Mouse (Mus musculus) frontal cortex, postnatal 36 days (tissue): ENCODE data around the gene H2afv.
"Not testable (repeated sequence)": the region's sequence is repeated elsewhere in the genome, so short reads cannot be mapped to it uniquely, and the experiment has no call there.

ENCODE experiments used
- DNase-seq, 2 experiments: peaks; one replicate each; pipeline ENCODE4 v3.0.0; 2022; ENCODE audit warnings: low spot score in 2 of 2

The H2afv gene

DNA sequence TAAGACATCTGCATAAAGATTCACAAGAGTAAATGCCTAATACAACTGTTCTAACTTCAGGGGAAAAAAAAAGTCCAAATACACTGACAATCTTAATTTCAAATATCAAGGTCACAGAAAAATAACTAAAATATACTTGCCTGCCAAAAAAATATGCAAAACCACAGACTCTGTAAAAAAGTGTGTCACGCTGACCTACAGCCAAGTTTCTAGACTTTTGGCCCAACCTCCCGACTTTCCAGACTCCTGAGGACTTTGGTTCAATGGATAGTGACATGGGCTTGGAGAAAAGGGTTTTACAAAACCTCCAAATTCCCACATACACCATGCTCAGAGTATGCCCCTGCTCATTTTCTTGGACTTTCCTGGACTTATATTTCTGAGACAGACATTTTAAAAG is 24.3 kb upstream of the H2afv start:
- DNase-seq, result no peak

DNA sequence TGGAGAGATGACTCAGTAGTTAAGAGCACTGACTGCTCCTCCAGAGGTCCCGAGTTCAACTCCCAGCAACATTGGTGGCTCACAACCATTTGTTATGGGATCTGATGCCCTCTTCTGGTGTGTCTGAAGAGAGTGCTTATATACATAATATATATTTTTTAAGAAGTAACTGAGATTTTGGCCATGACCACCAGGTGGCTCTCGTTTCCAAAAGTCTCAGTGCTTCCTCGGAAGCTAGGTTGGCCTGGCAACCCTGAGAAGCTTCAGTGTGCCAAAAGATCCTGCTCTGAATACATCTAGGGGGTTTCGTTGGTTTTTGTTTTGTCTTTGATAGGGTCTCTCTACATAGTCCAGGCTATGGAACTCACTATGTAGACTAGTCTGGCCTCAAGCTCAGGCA is 20.9 kb upstream of the H2afv start:
- DNase-seq, result peak; percentile 60 to 74

DNA sequence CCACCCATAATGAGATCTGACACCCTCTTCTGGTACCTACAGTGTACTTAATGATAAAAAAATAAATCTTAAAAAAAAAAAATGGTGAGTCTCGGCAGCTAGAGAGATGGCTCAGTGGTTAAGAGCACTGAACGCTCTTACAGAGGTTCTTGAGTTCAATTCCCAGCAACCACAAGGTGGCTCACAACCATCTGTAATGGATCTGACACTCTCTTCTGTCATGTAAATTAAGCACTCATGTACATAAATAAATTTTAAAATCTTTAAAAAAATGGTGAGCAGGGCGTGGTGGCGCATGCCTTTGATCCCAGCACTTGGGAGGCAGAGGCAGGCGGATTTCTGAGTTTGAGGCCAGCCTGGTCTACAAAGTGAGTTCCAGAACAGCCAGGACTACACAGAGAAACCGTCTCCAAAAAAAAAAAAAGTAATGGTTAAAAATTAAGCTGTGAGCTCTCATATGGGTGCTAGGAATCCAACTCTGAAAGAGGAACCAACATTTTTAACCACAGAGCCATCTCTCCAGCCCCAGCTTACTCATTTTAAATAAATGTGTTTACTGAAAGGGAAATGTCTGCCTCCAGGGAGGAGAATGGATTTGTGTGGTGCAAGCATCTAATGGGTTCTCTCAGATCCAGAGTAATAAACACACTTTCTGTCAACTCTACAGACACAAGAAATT is 19.1 kb upstream of the H2afv start:
- DNase-seq, result no peak

DNA sequence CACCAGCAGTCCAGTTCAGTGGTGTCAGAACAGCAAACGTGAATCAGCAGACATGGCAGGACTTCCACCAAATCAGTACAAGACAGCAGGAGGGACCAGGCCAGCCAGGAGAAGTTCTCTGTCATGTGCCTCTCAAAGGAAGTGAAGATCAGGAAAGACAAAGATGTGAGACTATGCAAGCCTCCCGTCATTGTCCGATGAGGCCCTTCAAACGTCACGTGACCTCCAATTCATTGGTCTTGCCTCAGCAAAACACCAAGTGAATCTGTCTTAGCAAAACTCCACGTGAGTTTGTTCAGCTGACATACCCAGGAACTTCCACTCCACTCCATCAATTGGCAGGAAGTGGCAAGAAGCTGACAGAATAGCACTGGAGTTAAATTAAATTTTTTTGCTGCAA is 11.8 kb upstream of the H2afv start:
- no peak for DNase-seq

DNA sequence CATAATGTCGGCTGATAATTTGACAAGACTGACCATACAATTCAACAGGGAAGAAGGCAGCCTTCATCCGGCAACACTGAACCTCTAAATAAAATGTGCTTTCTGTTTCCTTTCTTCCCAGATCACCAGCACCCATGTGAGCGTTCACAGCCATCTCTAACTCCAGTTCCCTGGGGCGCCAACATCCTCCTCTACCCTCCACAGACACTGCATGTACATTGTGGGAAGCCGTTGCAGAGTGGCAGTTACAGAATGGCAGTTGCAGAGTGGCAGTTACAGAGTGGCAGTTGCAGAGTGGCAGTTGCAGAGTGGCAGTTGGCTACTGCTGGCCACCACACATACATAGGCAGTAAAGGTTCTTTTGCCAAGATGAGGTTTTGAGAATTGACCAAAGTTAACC is 3.9 kb upstream of the H2afv start:
- DNase-seq, result not testable (repeated sequence)

DNA sequence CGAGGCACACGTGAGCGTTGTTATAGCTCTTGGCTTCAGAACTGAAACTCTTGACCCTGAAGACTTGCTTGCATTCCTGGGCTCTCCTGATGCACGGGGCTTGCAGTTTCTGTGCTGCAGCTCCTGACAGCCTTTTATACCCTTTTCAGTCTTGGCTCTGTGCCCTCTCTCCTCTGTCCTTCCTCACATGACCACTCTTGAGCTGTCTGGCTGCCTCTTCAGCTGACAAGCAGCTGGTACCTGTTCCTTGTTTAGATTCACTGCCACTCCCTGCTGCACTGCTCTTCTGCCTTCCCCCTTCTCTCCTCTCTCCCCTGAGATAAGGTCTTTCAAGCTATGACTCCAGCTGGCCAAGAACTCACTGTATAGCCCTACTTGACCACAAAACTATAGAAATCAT is 3.2 kb upstream of the H2afv start:
- no peak for DNase-seq

DNA sequence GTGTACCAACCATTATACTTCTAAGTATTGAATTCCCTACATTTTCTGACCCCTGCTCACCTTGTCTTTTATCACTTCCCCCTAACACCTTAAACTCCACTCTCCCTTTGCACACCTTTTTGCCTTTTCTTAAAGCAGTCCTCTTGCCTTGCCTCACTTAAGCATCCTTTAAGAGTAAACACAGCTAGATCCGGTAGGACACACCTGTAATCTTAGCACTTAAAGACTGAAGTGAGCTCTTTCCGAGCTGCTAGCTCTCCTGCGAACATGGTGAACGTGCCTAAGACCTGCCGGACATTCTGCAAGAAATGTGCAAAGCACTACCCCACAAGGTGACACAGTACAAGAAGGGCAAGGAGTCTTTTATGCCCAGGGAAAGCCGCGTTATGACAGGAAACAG is 1.7 kb upstream of the H2afv start:
- DNase-seq, result no peak

DNA sequence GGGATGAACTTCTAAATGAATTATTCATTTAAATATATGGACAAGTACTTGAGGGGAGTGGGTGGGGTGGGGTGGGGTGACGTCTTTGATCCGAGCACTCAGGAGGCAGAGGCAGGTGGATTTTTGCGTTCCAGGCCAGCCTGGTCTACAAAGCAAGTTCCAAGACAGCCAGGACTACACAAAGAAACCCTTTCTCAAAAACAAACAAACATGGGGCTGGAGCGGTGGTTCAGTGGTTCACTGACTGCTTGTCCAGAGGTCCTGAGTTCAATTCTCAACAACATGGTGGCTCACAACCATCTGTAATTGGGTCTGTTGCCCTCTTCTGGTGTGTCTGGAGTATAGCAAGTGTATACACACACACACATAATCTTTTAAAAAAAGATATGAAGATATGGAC is 1.2 kb upstream of the H2afv start:
- no peak for DNase-seq

DNA sequence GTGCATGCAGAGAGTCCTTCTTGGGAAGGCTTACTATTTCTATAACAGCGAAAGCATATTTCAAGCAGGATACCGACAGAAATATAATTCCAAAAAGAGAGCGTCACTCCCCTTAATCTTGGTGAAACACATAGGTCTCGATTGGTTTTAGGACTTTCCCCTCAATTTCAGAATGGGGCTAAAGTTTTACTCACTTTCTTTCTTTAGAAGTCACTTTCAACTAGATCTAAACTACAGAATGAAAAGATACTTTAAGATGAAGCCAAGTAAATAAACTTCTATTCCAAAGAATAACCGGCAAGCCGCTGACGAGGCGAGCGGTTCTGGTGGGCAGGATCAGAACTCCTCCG is 541 bp downstream of the H2afv start:
- no peak for DNase-seq

DNA sequence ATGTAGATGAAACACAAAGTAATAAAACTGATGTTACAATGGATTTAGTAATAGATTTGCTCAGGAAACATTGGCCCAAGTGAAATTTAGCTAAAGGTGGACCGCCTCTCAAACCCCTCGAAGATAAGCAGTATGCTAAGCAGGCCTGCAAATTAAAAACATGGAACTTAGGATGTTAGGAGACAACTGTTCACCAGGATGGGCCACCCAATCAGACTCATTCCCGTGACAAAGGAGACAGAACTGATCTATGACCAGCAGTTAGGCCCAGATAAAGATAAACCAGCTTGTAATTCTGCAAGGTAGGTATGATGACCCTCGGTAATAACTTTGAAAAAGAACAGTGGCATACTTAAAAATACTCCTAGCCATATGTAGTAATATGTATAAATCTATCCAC is 1.1 kb downstream of the H2afv start:
- no peak for DNase-seq

DNA sequence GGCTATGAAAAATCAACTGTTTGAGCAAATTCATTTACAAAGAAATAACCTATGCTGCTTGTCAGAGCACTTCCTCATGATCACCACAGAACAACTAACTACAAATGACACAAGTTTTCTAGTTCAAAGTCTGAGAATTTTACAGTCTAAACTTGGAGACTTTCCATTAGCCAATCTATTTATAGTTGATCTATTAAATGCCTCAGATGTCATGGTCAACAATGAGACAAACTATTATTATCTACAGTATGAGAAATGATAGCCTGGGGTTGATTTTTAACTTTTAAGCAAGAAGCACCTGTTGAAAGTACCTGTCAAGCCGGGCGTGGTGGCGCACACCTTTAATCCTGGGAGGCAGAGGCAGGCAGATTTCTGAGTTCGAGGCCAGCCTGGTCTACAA is 1.7 kb downstream of the H2afv start:
- no peak for DNase-seq

DNA sequence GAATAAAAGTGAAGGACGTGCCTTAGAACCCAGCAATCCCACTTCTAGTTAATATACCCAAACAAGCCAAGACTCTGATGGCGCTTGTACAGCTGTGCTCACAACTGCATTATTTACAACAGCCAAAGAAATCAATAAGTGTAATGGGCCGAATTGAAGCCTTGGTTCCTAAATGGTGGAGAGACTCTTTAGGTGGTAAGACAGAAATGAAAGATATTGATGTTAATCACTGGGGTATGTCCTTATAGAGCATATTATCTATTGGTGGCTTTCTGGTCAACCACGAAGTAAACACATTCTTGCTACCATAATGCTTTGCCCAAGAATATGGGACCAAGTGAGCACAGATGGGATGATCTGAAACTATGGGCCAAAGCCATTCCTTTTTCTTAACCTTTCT is 4.1 kb downstream of the H2afv start:
- no peak for DNase-seq

DNA sequence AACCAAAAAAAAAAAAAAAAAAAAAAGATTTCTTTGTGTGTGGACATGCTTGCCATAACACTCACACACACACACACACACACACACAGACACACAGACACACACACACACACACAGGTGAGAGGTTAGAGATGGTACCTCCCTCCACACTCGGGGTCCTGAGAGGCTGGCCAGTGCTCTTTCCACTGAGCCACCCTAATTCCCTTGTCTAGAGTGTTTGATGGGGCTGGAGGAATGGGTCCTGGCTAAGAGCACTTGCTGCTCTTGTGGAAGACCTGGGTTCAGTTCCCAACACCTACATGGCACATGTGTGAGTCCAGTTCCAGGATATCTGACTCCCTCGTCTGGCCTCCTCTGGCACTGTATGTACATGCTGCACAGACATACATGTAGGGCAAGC is 6.6 kb downstream of the H2afv start:
- no peak for DNase-seq

DNA sequence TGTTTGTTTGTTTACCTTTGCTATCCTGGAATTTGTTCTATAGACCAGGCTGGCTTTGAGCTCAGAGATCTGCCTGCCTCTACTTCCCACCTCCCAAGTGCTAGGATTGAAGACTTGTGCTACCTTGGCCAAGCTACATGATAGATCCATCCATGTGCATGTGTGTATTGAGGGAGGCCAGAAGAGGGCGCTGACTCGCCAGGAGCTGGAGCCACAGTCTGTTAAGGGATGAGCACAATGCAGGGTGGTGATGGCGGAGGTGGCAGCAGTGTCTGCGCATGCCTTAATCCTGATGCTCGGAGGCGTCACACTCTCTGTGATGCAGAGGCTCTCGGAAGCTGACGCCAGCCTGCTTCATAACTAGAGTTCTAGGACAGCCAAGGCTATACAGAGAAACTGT is 7.8 kb downstream of the H2afv start:
- DNase-seq, result peak in 1 of 2 experiments; percentile 26

DNA sequence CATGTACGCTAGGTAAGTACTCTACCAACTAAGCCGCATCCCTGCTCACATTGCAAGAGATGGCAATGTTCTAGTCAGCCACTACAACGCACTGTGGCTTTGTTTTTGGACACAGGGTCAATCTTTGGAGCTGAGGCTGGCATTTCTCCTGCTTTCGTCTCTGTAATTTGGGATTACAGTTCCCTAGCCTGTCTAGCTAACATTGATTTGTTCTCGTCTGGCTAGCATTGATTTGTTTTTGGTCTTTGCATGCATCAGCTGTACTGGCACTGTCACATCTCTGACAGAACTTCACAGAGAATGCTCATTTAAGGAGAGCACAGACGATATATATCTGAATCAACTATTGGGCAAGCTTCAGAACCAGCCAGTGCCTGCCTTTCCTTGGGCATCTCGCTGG is 14.1 kb downstream of the H2afv start:
- DNase-seq, result no peak

DNA sequence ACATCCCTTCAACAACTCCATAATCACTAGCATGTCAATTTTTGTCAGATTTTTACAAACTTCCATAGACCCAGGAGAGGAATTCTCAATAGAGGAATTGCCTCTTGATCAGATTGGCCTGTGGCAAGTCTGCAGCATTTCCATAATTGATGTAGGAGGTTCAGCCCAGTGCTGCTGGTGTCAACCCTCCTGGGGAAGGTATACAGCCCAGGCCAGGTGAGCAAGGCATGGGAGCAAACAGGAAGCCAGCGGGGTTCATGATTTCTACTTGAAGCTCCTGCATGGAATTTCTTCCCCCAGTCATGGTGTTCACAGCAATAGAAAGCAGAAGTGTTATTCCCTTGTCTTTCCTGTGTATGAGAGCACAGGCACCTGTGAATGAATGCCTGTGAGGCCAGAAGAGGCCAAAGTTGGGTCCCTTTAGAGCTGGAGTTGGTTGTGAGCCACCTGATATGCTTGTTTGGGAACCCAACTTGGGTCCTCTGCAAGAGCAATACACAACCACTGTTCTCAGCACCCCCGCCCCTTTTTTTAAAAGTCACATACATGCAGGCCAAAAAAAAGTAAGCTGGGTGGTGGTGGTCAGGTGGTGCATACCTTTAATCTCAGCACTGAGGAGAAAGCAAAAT is 23.4 kb downstream of the H2afv start:
- no peak for DNase-seq

DNA sequence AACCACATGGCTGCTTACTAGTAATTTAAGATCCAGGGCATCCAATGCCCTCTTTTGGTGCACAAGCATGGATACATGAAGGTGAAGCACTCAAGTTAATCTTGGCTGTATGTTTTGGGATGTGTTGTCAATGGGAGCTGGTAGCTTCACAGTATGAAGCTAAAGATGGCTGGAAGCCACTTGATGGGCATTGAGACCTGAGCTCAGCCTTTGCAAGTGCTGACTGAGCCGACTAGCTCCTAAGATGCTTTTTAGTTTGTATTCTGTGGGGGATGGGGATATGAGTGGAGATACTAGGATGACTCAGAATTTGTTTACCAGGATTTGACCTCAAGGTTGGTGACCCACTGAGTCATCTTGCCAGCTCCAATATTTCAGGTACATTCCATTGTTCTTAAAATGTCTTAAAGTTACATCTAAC is 23.9 kb downstream of the H2afv start:
- DNase-seq, result no peak

DNA sequence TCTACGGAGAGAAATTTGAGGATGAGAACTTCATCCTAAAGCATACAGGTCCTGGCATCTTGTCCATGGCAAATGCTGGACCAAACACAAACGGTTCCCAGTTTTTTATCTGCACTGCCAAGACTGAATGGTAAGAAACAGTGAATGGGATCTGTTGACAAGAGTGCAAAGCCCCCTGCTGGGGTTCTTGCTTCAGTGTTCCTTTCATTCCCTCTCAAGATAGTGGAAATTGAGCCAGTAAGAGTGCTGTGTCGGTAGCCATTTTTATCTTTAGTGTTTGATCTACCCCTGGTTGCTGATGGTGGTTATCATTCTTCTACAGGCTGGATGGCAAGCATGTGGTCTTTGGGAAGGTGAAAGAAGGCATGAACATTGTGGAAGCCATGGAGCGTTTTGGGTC is 25.1 kb downstream of the H2afv start:
- not testable (repeated sequence) for DNase-seq

DNA sequence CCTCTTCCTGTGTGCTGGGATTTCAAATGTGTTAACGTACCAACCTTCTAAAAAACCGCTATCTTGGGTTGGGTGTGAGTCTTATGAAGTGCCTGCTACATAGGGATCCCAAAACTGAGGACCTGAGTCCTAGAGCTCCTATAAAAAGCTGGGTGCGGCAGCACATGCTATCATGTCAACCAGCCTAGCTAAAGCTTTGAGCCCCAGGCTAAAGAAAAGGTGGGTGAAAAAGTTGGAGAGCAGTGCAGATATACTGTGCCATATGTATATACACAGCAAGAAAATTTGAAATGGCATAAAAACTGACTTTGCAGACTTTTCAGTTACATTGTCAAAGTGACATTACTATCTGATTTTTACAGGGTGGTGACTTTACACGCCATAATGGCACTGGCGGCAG is 25.5 kb downstream of the H2afv start:
- DNase-seq, result no peak

DNA sequence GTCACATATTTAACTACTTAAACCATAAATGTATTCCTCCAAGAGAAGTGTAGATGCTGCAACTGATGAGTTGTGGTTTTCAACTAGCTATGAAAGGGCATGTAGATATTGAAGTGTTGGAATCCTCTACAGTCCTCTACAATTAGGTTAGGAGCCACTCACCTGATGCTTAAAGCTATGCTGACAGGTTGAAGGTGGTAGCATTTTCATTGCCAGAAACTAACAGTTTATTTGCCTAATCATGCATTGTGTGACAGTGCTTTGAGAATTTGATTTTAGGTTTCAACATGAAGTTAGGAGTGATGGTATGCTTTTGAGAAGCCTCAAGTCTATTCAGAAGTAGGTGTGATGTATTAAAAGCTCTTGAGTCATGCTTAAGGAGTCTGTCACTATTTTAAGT is 26.8 kb downstream of the H2afv start:
- DNase-seq, result no peak

DNA sequence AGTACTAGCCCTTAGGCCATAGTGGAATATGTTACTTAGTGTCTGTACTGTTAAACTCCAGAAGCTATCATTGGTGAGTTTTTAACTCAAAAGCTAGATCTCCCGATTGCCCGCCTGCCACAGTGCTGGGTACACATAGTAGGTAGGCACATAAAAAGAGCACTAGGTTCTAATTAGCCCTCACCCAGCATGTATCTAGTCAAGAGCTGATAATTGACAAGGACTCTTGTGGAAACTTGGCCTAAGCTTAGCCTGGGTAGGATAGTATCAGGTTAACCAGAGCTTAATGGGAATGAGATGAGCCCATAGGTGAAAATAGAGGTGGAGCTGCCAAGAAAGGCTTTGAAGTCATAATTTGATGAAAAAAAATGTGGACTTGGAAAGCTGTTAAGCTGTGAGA is 27.2 kb downstream of the H2afv start:
- DNase-seq, result no peak

DNA sequence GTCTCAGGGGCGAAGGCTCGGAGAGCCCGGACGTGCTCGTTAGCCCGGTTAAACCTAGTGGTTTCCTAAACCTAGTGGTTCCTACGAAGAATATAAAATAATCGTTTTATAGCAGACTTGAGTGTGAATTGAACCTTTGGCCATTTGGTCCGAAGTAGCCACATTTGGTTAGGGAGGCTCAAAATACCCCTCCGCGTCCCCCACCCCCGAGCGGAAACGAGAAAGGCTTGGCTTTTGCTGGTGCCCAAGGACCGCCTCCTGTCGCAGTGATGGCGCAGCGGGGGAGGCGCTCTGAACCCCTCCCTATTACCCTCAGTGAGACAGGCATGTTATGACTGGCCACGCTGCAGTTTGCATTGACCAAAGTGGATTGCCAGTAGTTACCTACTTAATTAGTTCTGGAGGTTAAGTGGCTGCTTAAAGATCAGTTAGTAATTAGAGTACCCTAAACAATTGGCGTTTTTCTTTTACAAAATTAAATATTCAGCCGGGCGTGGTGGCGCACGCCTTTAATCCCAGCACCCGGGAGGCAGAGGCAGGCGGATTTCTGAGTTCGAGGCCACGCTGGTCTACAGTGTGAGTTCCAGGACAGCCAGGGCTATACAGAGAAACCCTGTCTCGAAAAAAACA is 27.7 kb downstream of the H2afv start:
- peak; percentile 76 to 82 for DNase-seq

DNA sequence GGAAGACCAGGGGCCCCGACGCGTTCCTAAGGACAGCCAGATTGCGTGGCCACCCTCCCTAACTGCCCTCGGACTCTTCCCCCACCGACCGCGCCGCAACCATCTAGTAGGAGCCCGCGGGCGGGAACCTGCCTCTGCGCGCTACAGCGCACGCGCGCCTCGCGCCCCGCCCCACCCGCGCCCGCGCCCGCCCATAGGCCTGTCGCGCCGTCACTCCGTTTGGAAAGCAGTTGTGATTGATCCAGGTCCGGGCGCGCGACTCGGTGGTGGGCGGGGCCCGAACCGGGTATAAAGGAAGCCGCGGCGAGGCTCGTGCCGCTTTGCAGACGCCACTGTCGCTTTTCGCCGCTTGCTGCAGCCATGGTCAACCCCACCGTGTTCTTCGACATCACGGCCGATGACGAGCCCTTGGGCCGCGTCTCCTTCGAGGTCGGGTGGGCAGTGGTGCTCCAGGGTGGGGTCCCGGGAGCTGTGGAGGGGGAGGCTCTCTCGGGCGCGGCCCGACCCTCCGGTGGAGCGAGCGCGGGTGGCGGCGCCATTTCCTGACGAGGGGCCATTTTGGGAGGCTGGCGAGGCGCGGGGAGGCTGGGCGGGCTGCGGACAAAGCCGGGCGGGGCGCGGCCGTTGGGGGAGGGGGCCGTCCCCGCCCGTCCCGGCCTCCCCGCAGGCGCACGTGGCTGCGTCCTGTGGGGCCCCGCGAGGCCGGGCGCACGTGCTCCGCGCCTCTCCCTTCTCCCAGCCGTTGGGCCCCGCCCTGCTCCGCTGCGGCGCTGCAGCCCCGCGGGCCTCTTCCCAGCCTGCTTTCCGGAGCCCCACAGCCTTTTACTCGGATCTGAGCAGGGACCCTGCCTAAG is 28.5 kb downstream of the H2afv start:
- DNase-seq, result peak; percentile 99
